Mouse (Mus musculus): Measurements from ENCODE around the gene Gm6882. TPM values are rescaled to one million over a fixed set of nuclear protein-coding genes. Genes with fewer than 3 reads are reported as not detected.

Gm6882 gene
- polyA plus RNA-seq (2017; shearing (Covaris generic)) = not detected

DNA sequence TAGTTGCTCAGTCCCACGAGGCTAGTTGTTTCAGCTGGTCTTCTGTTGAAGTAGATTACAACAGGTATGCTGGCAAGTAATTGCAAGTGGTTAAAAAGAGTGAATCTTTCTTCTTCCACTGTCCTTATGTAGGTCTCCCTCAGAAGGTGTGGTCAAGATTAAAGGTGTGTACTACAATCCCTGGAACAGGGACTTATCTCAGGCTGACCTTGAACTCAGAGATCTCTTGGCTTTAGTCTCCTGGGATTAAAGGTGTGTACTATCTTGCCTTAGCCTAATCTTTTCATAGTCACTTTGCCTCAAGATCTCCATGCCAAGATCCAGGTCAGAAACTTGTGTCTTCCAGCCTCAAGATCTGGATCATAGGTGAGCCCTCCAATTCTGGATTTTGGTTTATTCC, at the start of gene Gm6882:
Gene Gm6882, minus strand, starts transcription at position 101 of the 400 bp plus-strand sequence.

Other genes with a start within 250 kb of the Gm6882 start
- not detected for gene Gm5157, start 242.3 kb downstream of the Gm6882 start, polyA plus RNA-seq (2017; shearing (Covaris generic))
- gene Vmn1r124, start 172.1 kb downstream of the Gm6882 start, polyA plus RNA-seq (2017; shearing (Covaris generic)) = not detected
- not detected for gene Vmn1r125, start 160.6 kb downstream of the Gm6882 start, polyA plus RNA-seq (2017; shearing (Covaris generic))
- gene Vmn1r126, start 131.3 kb downstream of the Gm6882 start, polyA plus RNA-seq (2017; shearing (Covaris generic)) = not detected
- gene Vmn1r127, start 112.9 kb downstream of the Gm6882 start, polyA plus RNA-seq (2017; shearing (Covaris generic)) = not detected
- gene Vmn1r128, start 83.4 kb downstream of the Gm6882 start, polyA plus RNA-seq (2017; shearing (Covaris generic)) = not detected
- not detected for gene Vmn1r129, start 71.5 kb downstream of the Gm6882 start, polyA plus RNA-seq (2017; shearing (Covaris generic))
- gene Vmn1r130, start 79.0 kb upstream of the Gm6882 start, polyA plus RNA-seq (2017; shearing (Covaris generic)) = not detected
- gene Vmn1r131, start 113.3 kb upstream of the Gm6882 start, polyA plus RNA-seq (2017; shearing (Covaris generic)) = not detected
- not detected for gene Vmn1r132, start 181.3 kb upstream of the Gm6882 start, polyA plus RNA-seq (2017; shearing (Covaris generic))